In genomic region chr13:25144093-25144492, GRCm38 (mm10) we compare ENCODE assay signal across 28 mouse cellular contexts.
DNase-seq lines count a peak whose midpoint lies in the region; ATAC-seq and TF ChIP-seq lines count a peak whose summit lies in the region.
"Had no signal": no experiment of that assay in that cellular context is flagged by ENCODE, and none has a peak within 500 bp of the region (broad histone marks: within the 10 kb centered on the region; RNA-seq: fewer than 3 reads in every experiment).

No protein-coding gene starts in this region.

- no peaks in the 10 kb centered on the region for H3K27me3 ChIP-seq in kidney, postnatal 0 days (ENCODE audit: insufficient read depth, low read length)
- H3K27me3 ChIP-seq in midbrain, postnatal 0 days (ENCODE audit: insufficient read depth, low read length): no peaks in the 10 kb centered on the region
- no peaks in the 10 kb centered on the region for H3K27me3 ChIP-seq in midbrain, embryonic 10.5 days (ENCODE audit: low read depth, poor library complexity, severe bottlenecking)
- H3K27me3 ChIP-seq in MEL (ENCODE audit: control insufficient read depth in 1 of 2, insufficient read depth in 2 of 2, low read length in 2 of 2): no peaks in the 10 kb centered on the region
- H3K27me3 ChIP-seq in stomach, postnatal 0 days (ENCODE audit: control insufficient read depth, insufficient read depth, low read length): no peaks in the 10 kb centered on the region
- no peaks in the 10 kb centered on the region for H3K27me3 ChIP-seq in kidney, embryonic 16.5 days (ENCODE audit: insufficient read depth, low read length)
- H3K27me3 ChIP-seq: CH12.LX; hindbrain, embryonic 12.5 days; limb, embryonic 13.5 days; liver, embryonic 13.5 days; lung, embryonic 15.5 days; megakaryocyte, embryonic 14.5 days; midbrain, embryonic 13.5 days; stomach, embryonic 15.5 days had no signal

- H3K4me2 ChIP-seq in kidney, postnatal 0 days (ENCODE audit: low read length): no peak overlapping the region
- H3K4me2 ChIP-seq in midbrain, postnatal 0 days (ENCODE audit: low read depth, low read length, poor library complexity, severe bottlenecking): no peak overlapping the region
- H3K4me2 ChIP-seq in stomach, postnatal 0 days (replicated peaks; ENCODE audit: low read depth): no peak overlapping the region
- no peak overlapping the region for H3K4me2 ChIP-seq in kidney, embryonic 16.5 days (replicated peaks; ENCODE audit: low read depth, low read length)
- H3K4me2 ChIP-seq: heart, embryonic 11.5 days; hindbrain, embryonic 12.5 days; limb, embryonic 13.5 days; liver, embryonic 13.5 days; lung, embryonic 15.5 days; midbrain, embryonic 13.5 days; stomach, embryonic 15.5 days had no signal

- TF ChIP-seq POLR2A in MEL (IDR thresholded peaks at IDR 0.05; ENCODE audit: control insufficient read depth in 1 of 2, insufficient read depth in 1 of 2, low read depth in 1 of 2, low read length in 2 of 2, poor library complexity in 1 of 2): no peak

- no peak for DNase-seq in kidney, postnatal 0 days (ENCODE audit: low spot score)
- no peak for DNase-seq in kidney, adult 9 months
- no peak for DNase-seq in midbrain, postnatal 0 days (ENCODE audit: low spot score)
- no peak for DNase-seq in midbrain, embryonic 10.5 days (ENCODE audit: low spot score)
- peak; percentile 7 for DNase-seq in MEL (ENCODE audit: low read depth, low spot score)
- no peak for DNase-seq in stomach, postnatal 0 days (ENCODE audit: low spot score)
- DNase-seq in cerebellum, adult 8-10 months: no peak
- DNase-seq: adrenal gland, postnatal 10 days; cerebellum, adult 18-20 months; cerebellum, postnatal 14 days; gastrocnemius, postnatal 36 days; heart, adult 18-20 months; heart, postnatal 36 days; kidney, postnatal 14 days; liver, embryonic 13.5 days; right cerebral cortex, postnatal 14 days; thymus, postnatal 14 days had no signal

- no peak overlapping the region for H3K27ac ChIP-seq in kidney, postnatal 0 days
- H3K27ac ChIP-seq in midbrain, postnatal 0 days (ENCODE audit: low read depth, low read length): no peak overlapping the region
- no peak overlapping the region for H3K27ac ChIP-seq in midbrain, embryonic 10.5 days (replicated peaks)
- H3K27ac ChIP-seq in MEL (ENCODE audit: control insufficient read depth, low read depth, low read length): no peak overlapping the region
- H3K27ac ChIP-seq in stomach, postnatal 0 days (replicated peaks): no peak overlapping the region
- no peak overlapping the region for H3K27ac ChIP-seq in kidney, embryonic 16.5 days (ENCODE audit: low read length)
- H3K27ac ChIP-seq: hindbrain, embryonic 12.5 days; left cerebral cortex, adult 2 months; limb, embryonic 13.5 days; liver, embryonic 13.5 days; lung, embryonic 15.5 days; midbrain, embryonic 13.5 days; stomach, embryonic 15.5 days had no signal

- ATAC-seq in kidney, postnatal 0 days (replicated peaks; ENCODE audit: low FRiP score, low read depth): no peak
- no peak for ATAC-seq in midbrain, postnatal 0 days (ENCODE audit: low FRiP score)
- no peak for ATAC-seq in stomach, postnatal 0 days (ENCODE audit: low FRiP score, low TSS enrichment)
- ATAC-seq in kidney, embryonic 16.5 days (ENCODE audit: low FRiP score, low TSS enrichment): no peak
- ATAC-seq: midbrain, embryonic 13.5 days had no signal

- no peaks in the 10 kb centered on the region for H3K4me1 ChIP-seq in kidney, postnatal 0 days (replicated peaks; ENCODE audit: insufficient read depth, low read length)
- H3K4me1 ChIP-seq in midbrain, postnatal 0 days (ENCODE audit: insufficient read depth, low read length): no peaks in the 10 kb centered on the region
- H3K4me1 ChIP-seq in midbrain, embryonic 10.5 days: no peaks in the 10 kb centered on the region
- H3K4me1 ChIP-seq in MEL (ENCODE audit: control insufficient read depth in 1 of 2, insufficient read depth in 2 of 2, low read length in 2 of 2): no peaks in the 10 kb centered on the region
- H3K4me1 ChIP-seq in stomach, postnatal 0 days (replicated peaks; ENCODE audit: control insufficient read depth, insufficient read depth): no peaks in the 10 kb centered on the region
- no peaks in the 10 kb centered on the region for H3K4me1 ChIP-seq in kidney, embryonic 16.5 days (ENCODE audit: insufficient read depth, low read length)
- H3K4me1 ChIP-seq: hindbrain, embryonic 12.5 days; limb, embryonic 13.5 days; liver, embryonic 13.5 days; lung, embryonic 15.5 days; megakaryocyte, embryonic 14.5 days; midbrain, embryonic 13.5 days; stomach, embryonic 15.5 days had no signal

- no peaks in the 10 kb centered on the region for H3K9me3 ChIP-seq in kidney, postnatal 0 days (replicated peaks; ENCODE audit: low read length)
- no peaks in the 10 kb centered on the region for H3K9me3 ChIP-seq in midbrain, postnatal 0 days (ENCODE audit: low read length)
- H3K9me3 ChIP-seq in midbrain, embryonic 10.5 days (replicated peaks): no peaks in the 10 kb centered on the region
- no peaks in the 10 kb centered on the region for H3K9me3 ChIP-seq in MEL (replicated peaks; ENCODE audit: insufficient read depth, low read length)
- H3K9me3 ChIP-seq in stomach, postnatal 0 days (ENCODE audit: control insufficient read depth, low read length): no peaks in the 10 kb centered on the region
- H3K9me3 ChIP-seq in kidney, embryonic 16.5 days (ENCODE audit: low read length): no peaks in the 10 kb centered on the region
- H3K9me3 ChIP-seq: liver, embryonic 13.5 days; lung, embryonic 15.5 days; midbrain, embryonic 13.5 days; stomach, embryonic 15.5 days had no signal

- TF ChIP-seq CTCF in kidney, postnatal 0 days (IDR thresholded peaks at IDR 0.05; ENCODE audit: low read depth): peak; percentile 28
- TF ChIP-seq CTCF in midbrain, postnatal 0 days (IDR thresholded peaks at IDR 0.05): peak; percentile 29
- TF ChIP-seq CTCF in MEL (IDR thresholded peaks at IDR 0.05 in 2 of 3, conservative IDR thresholded peaks at IDR 0.05 in 1 of 3; ENCODE audit: control insufficient read depth in 1 of 3, insufficient read depth in 1 of 3, low read depth in 2 of 3, low read length in 3 of 3, poor library complexity in 1 of 3, severe bottlenecking in 1 of 3): peak in 2 of 3 experiments; percentile 24 to 37; a peak in 3 of 6 replicates
- TF ChIP-seq CTCF in stomach, postnatal 0 days (IDR thresholded peaks at IDR 0.05; ENCODE audit: low read depth): 0 out of 2 replicates have a peak, but pooled peaks have one; percentile 11

- no peaks in the 10 kb centered on the region for H3K79me2 ChIP-seq in MEL (ENCODE audit: control insufficient read depth, insufficient read depth, low read length, poor library complexity)

- no peak for TF ChIP-seq EP300 in MEL (IDR thresholded peaks at IDR 0.05; ENCODE audit: low read depth in 1 of 2, low read length in 2 of 2)
- no peak for TF ChIP-seq EP300 in stomach, postnatal 0 days (optimal IDR thresholded peaks at IDR 0.05)

- 66% methylated on average over 2 of the region's 2 CpGs for WGBS in kidney, postnatal 0 days
- 78% methylated on average over 2 of the region's 2 CpGs for WGBS in midbrain, postnatal 0 days
- WGBS in midbrain, embryonic 10.5 days: 70% methylated on average over 2 of the region's 2 CpGs
- 65% methylated on average over 2 of the region's 2 CpGs for WGBS in stomach, postnatal 0 days
- 77% methylated on average over 2 of the region's 2 CpGs for WGBS in kidney, embryonic 16.5 days

- no peak overlapping the region for H3K9ac ChIP-seq in kidney, postnatal 0 days (ENCODE audit: low read depth, low read length)
- no peak overlapping the region for H3K9ac ChIP-seq in midbrain, postnatal 0 days (replicated peaks; ENCODE audit: low read length, poor library complexity, severe bottlenecking)
- no peak overlapping the region for H3K9ac ChIP-seq in MEL (ENCODE audit: control insufficient read depth, low read depth, low read length, poor library complexity, severe bottlenecking)
- no peak overlapping the region for H3K9ac ChIP-seq in stomach, postnatal 0 days (ENCODE audit: low read length)
- no peak overlapping the region for H3K9ac ChIP-seq in kidney, embryonic 16.5 days (replicated peaks; ENCODE audit: low read length)
- H3K9ac ChIP-seq: hindbrain, embryonic 12.5 days; limb, embryonic 13.5 days; liver, embryonic 13.5 days; lung, embryonic 15.5 days; midbrain, embryonic 13.5 days; stomach, embryonic 15.5 days had no signal

- TF ChIP-seq RAD21 in MEL (IDR thresholded peaks at IDR 0.05; ENCODE audit: low read depth, low read length): no peak; the same call in 1 of the 2 replicates

- H3K4me3 ChIP-seq in kidney, postnatal 0 days (replicated peaks; ENCODE audit: low read depth, low read length): no peak overlapping the region
- no peak overlapping the region for H3K4me3 ChIP-seq in midbrain, postnatal 0 days (ENCODE audit: low read depth, low read length)
- H3K4me3 ChIP-seq in midbrain, embryonic 10.5 days: no peak overlapping the region
- no peak overlapping the region for H3K4me3 ChIP-seq in MEL (ENCODE audit: control insufficient read depth in 1 of 2, insufficient read depth in 1 of 2, low read depth in 2 of 2, low read length in 2 of 2)
- H3K4me3 ChIP-seq in stomach, postnatal 0 days (ENCODE audit: low read depth, low read length): no peak overlapping the region
- H3K4me3 ChIP-seq in kidney, embryonic 16.5 days (ENCODE audit: low read length): no peak overlapping the region
- H3K4me3 ChIP-seq: erythroblast, embryonic 14.5 days; hindbrain, embryonic 12.5 days; left cerebral cortex, adult 2 months; limb, embryonic 13.5 days; liver, embryonic 13.5 days; lung, embryonic 15.5 days; megakaryocyte, embryonic 14.5 days; midbrain, embryonic 13.5 days; stomach, embryonic 15.5 days had no signal

- no peaks in the 10 kb centered on the region for H3K36me3 ChIP-seq in kidney, postnatal 0 days (ENCODE audit: insufficient read depth, low read length)
- no peaks in the 10 kb centered on the region for H3K36me3 ChIP-seq in midbrain, postnatal 0 days (ENCODE audit: insufficient read depth, low read length)
- no peaks in the 10 kb centered on the region for H3K36me3 ChIP-seq in midbrain, embryonic 10.5 days
- H3K36me3 ChIP-seq in MEL (ENCODE audit: control insufficient read depth in 1 of 2, insufficient read depth in 2 of 2, low read length in 2 of 2): no peaks in the 10 kb centered on the region
- H3K36me3 ChIP-seq in stomach, postnatal 0 days (ENCODE audit: control insufficient read depth, insufficient read depth, low read length): no peaks in the 10 kb centered on the region
- H3K36me3 ChIP-seq in kidney, embryonic 16.5 days (ENCODE audit: insufficient read depth, low read length): no peaks in the 10 kb centered on the region
- H3K36me3 ChIP-seq: hindbrain, embryonic 12.5 days; limb, embryonic 13.5 days; liver, embryonic 13.5 days; lung, embryonic 15.5 days; midbrain, embryonic 13.5 days; stomach, embryonic 15.5 days had no signal

TF ChIP-seq in MEL, 35 proteins besides CTCF, POLR2A, EP300 and RAD21 (continues in another document):
- TF ChIP-seq JUND (IDR thresholded peaks at IDR 0.05; ENCODE audit: low read depth, low read length): no peak
- TF ChIP-seq MAX (IDR thresholded peaks at IDR 0.05; ENCODE audit: low read length): no peak
- no peak for TF ChIP-seq MYC (IDR thresholded peaks at IDR 0.05; ENCODE audit: low read depth, low read length)
- no peak for TF ChIP-seq USF2 (IDR thresholded peaks at IDR 0.05; ENCODE audit: borderline replicate concordance in 1 of 2, insufficient read depth in 1 of 2, low read depth in 1 of 2, low read length in 2 of 2)
- no peak for TF ChIP-seq CHD1 (IDR thresholded peaks at IDR 0.05; ENCODE audit: low read depth, low read length)
- no peak for TF ChIP-seq ZNF384 (IDR thresholded peaks at IDR 0.05; ENCODE audit: low read depth, low read length)
- no peak for TF ChIP-seq HCFC1 (IDR thresholded peaks at IDR 0.05; ENCODE audit: low read depth, low read length)
